Mouse (Mus musculus): ENCODE measurements around the gene Sash3. TPM values are rescaled to one million over a fixed set of nuclear protein-coding genes. Genes with fewer than 3 reads are reported as not detected.

Sash3 gene
- polyA plus RNA-seq, 1 experiment from 2014 or later: 9.6 TPM

GRCm38 (mm10) chrX:48109316-48109655, 37.0 kb upstream of the Sash3 start:
- WGBS (ENCODE audit: insufficient replicate concordance): 59% methylated on average over 3 of the region's 3 CpGs
- no peak overlapping the region for H3K4me2 ChIP-seq (ENCODE audit: low read depth, low read length)
- H3K27ac ChIP-seq (ENCODE audit: low read length): no peak overlapping the region

GRCm38 (mm10) chrX:48119294-48119693, 26.9 kb upstream of the Sash3 start:
- Histone ChIP-seq H3K27me3 (ENCODE audit: control insufficient read depth, insufficient read depth, low read depth, low read length) (no peaks in the 10 kb centered on the region; the same call in 1 of the 2 replicates), H3K36me3 (ENCODE audit: control insufficient read depth, insufficient read depth) (no peaks in the 10 kb centered on the region), H3K4me1 (ENCODE audit: control insufficient read depth, low read depth, low read length) (no peaks in the 10 kb centered on the region; the same call in 1 of the 2 replicates), H3K9ac (ENCODE audit: low read depth, low read length) (no peak overlapping the region), H3K27ac (ENCODE audit: low read length) (no peak overlapping the region), H3K4me2 (ENCODE audit: low read depth, low read length) (no peak overlapping the region), H3K9me3 (replicated peaks; ENCODE audit: control insufficient read depth, low read length) (no peaks in the 10 kb centered on the region), H3K4me3 (ENCODE audit: low read depth, low read length) (no peak overlapping the region)
- ATAC-seq (ENCODE audit: low read depth): no peak

More at GRCm38 (mm10) chrX:48109316-48109655, 37.0 kb upstream of the Sash3 start:
- Histone ChIP-seq H3K27me3 (ENCODE audit: control insufficient read depth, insufficient read depth, low read depth, low read length) (no peaks in the 10 kb centered on the region), H3K9ac (ENCODE audit: low read depth, low read length) (no peak overlapping the region), H3K4me1 (ENCODE audit: control insufficient read depth, low read depth, low read length) (no peaks in the 10 kb centered on the region), H3K36me3 (ENCODE audit: control insufficient read depth, insufficient read depth) (no peaks in the 10 kb centered on the region), H3K4me3 (ENCODE audit: low read depth, low read length) (no peak overlapping the region), H3K9me3 (replicated peaks; ENCODE audit: control insufficient read depth, low read length) (no peaks in the 10 kb centered on the region)
- ATAC-seq (ENCODE audit: low read depth): no peak

- Histone ChIP-seq H3K4me2 (ENCODE audit: low read depth, low read length) (peak overlapping the region; percentile 46), H3K27me3 (ENCODE audit: control insufficient read depth, insufficient read depth, low read depth, low read length) (no peaks in the 10 kb centered on the region), H3K27ac (ENCODE audit: low read length) (no peak overlapping the region), H3K9me3 (replicated peaks; ENCODE audit: control insufficient read depth, low read length) (no peaks in the 10 kb centered on the region), H3K4me3 (ENCODE audit: low read depth, low read length) (peak overlapping the region; percentile 29), H3K9ac (ENCODE audit: low read depth, low read length) (peak overlapping the region; percentile 39; the same call in 1 of the 2 replicates), H3K36me3 (ENCODE audit: control insufficient read depth, insufficient read depth) (no peaks in the 10 kb centered on the region), H3K4me1 (ENCODE audit: control insufficient read depth, low read depth, low read length) (no peaks in the 10 kb centered on the region; the same call in 1 of the 2 replicates)
- peak; percentile 72 for ATAC-seq (ENCODE audit: low read depth)
- WGBS (ENCODE audit: insufficient replicate concordance): 18% methylated on average over 17 of the region's 17 CpGs
Measured at GRCm38 (mm10) chrX:48124132-48125071, 21.8 kb upstream of the Sash3 start.

- H3K36me3 ChIP-seq (ENCODE audit: control insufficient read depth, insufficient read depth): no peaks in the 10 kb centered on the region
- H3K4me1 ChIP-seq (ENCODE audit: control insufficient read depth, low read depth, low read length): no peaks in the 10 kb centered on the region; the same call in 1 of the 2 replicates
- H3K4me3 ChIP-seq (ENCODE audit: low read depth, low read length): no peak overlapping the region
- H3K9ac ChIP-seq (ENCODE audit: low read depth, low read length): no peak overlapping the region
- H3K4me2 ChIP-seq (ENCODE audit: low read depth, low read length): no peak overlapping the region
- 57% methylated on average over 6 of the region's 6 CpGs for WGBS (ENCODE audit: insufficient replicate concordance)
- H3K27me3 ChIP-seq (ENCODE audit: control insufficient read depth, insufficient read depth, low read depth, low read length): no peaks in the 10 kb centered on the region
- no peaks in the 10 kb centered on the region for H3K9me3 ChIP-seq (replicated peaks; ENCODE audit: control insufficient read depth, low read length)
- H3K27ac ChIP-seq (ENCODE audit: low read length): no peak overlapping the region
- ATAC-seq (ENCODE audit: low read depth): no peak
Measured at GRCm38 (mm10) chrX:48126903-48127476, 19.2 kb upstream of the Sash3 start.

GRCm38 (mm10) chrX:48127502-48128218, 18.6 kb upstream of the Sash3 start:
- WGBS (ENCODE audit: insufficient replicate concordance): 54% methylated on average over 6 of the region's 6 CpGs
- H3K36me3 ChIP-seq (ENCODE audit: control insufficient read depth, insufficient read depth): no peaks in the 10 kb centered on the region
- H3K9ac ChIP-seq (ENCODE audit: low read depth, low read length): no peak overlapping the region
- no peaks in the 10 kb centered on the region; the same call in 1 of the 2 replicates for H3K4me1 ChIP-seq (ENCODE audit: control insufficient read depth, low read depth, low read length)
- no peak overlapping the region for H3K4me2 ChIP-seq (ENCODE audit: low read depth, low read length)
- H3K9me3 ChIP-seq (replicated peaks; ENCODE audit: control insufficient read depth, low read length): no peaks in the 10 kb centered on the region
- no peak for ATAC-seq (ENCODE audit: low read depth)
- H3K27me3 ChIP-seq (ENCODE audit: control insufficient read depth, insufficient read depth, low read depth, low read length): no peaks in the 10 kb centered on the region
- H3K27ac ChIP-seq (ENCODE audit: low read length): no peak overlapping the region
- H3K4me3 ChIP-seq (ENCODE audit: low read depth, low read length): no peak overlapping the region

- 45% methylated on average over 1 of the region's 1 CpGs for WGBS (ENCODE audit: insufficient replicate concordance)
Measured at GRCm38 (mm10) chrX:48129167-48129566, 17.1 kb upstream of the Sash3 start.

GRCm38 (mm10) chrX:48136935-48137334, 9.3 kb upstream of the Sash3 start:
- no peak overlapping the region for H3K4me2 ChIP-seq (ENCODE audit: low read depth, low read length)
- no peak overlapping the region for H3K4me3 ChIP-seq (ENCODE audit: low read depth, low read length)
- no peak overlapping the region for H3K27ac ChIP-seq (ENCODE audit: low read length)
- ATAC-seq (ENCODE audit: low read depth): no peak
- no peaks in the 10 kb centered on the region for H3K27me3 ChIP-seq (ENCODE audit: control insufficient read depth, insufficient read depth, low read depth, low read length)
- H3K36me3 ChIP-seq (ENCODE audit: control insufficient read depth, insufficient read depth): no peaks in the 10 kb centered on the region
- no peaks in the 10 kb centered on the region for H3K9me3 ChIP-seq (replicated peaks; ENCODE audit: control insufficient read depth, low read length)
- H3K4me1 ChIP-seq (ENCODE audit: control insufficient read depth, low read depth, low read length): peaks cover 30% of the 10 kb centered on the region
- 56% methylated on average over 4 of the region's 4 CpGs for WGBS (ENCODE audit: insufficient replicate concordance)
- H3K9ac ChIP-seq (ENCODE audit: low read depth, low read length): no peak overlapping the region

More at GRCm38 (mm10) chrX:48129167-48129566, 17.1 kb upstream of the Sash3 start:
- Histone ChIP-seq H3K27me3 (ENCODE audit: control insufficient read depth, insufficient read depth, low read depth, low read length) (no peaks in the 10 kb centered on the region), H3K4me2 (ENCODE audit: low read depth, low read length) (no peak overlapping the region), H3K4me1 (ENCODE audit: control insufficient read depth, low read depth, low read length) (no peaks in the 10 kb centered on the region; the same call in 1 of the 2 replicates), H3K36me3 (ENCODE audit: control insufficient read depth, insufficient read depth) (no peaks in the 10 kb centered on the region), H3K9me3 (replicated peaks; ENCODE audit: control insufficient read depth, low read length) (no peaks in the 10 kb centered on the region), H3K27ac (ENCODE audit: low read length) (no peak overlapping the region), H3K4me3 (ENCODE audit: low read depth, low read length) (no peak overlapping the region), H3K9ac (ENCODE audit: low read depth, low read length) (no peak overlapping the region)
- no peak for ATAC-seq (ENCODE audit: low read depth)

GRCm38 (mm10) chrX:48138011-48138410, 8.2 kb upstream of the Sash3 start:
- Histone ChIP-seq H3K4me1 (ENCODE audit: control insufficient read depth, low read depth, low read length) (peaks cover 32% of the 10 kb centered on the region), H3K27me3 (ENCODE audit: control insufficient read depth, insufficient read depth, low read depth, low read length) (no peaks in the 10 kb centered on the region), H3K4me2 (ENCODE audit: low read depth, low read length) (peak overlapping the region; percentile 0; the same call in 1 of the 2 replicates), H3K27ac (ENCODE audit: low read length) (peak overlapping the region; percentile 81), H3K9me3 (replicated peaks; ENCODE audit: control insufficient read depth, low read length) (no peaks in the 10 kb centered on the region), H3K9ac (ENCODE audit: low read depth, low read length) (no peak overlapping the region), H3K36me3 (ENCODE audit: control insufficient read depth, insufficient read depth) (no peaks in the 10 kb centered on the region), H3K4me3 (ENCODE audit: low read depth, low read length) (no peak overlapping the region)
- 45% methylated on average over 6 of the region's 6 CpGs for WGBS (ENCODE audit: insufficient replicate concordance)
- peak; percentile 44 for ATAC-seq (ENCODE audit: low read depth)
